12 mouse cellular contexts compared by ENCODE assay signal in genomic region chr14:60709192-60709591, GRCm38 (mm10). TPM values are rescaled to one million over a fixed set of nuclear protein-coding genes. Genes with fewer than 3 reads are reported as not detected.
DNase-seq lines count a peak whose midpoint lies in the region; ATAC-seq and TF ChIP-seq lines count a peak whose summit lies in the region.
"Had no signal": no experiment of that assay in that cellular context is flagged by ENCODE, and none has a peak within 500 bp of the region (broad histone marks: within the 10 kb centered on the region; RNA-seq: fewer than 3 reads in every experiment).

No protein-coding gene starts in this region.

- WGBS in heart, embryonic 12.5 days, result 41% methylated on average over 11 of the region's 11 CpGs
- whole genome bisulfite sequencing in embryonic facial prominence, embryonic 13.5 days, result 37% methylated on average over 11 of the region's 11 CpGs

- no peak overlapping the region for H3K27ac ChIP-seq in heart, embryonic 12.5 days (ENCODE audit: poor library complexity, severe bottlenecking)
- 0 out of 2 replicates have a peak overlapping the region, but pooled peaks have one; percentile 7 for H3K27ac ChIP-seq in embryonic facial prominence, embryonic 13.5 days
- no peak overlapping the region for H3K27ac ChIP-seq in layer of hippocampus, adult 2 months
- H3K27ac ChIP-seq: hindbrain, embryonic 15.5 days had no signal

- H3K9ac ChIP-seq in heart, embryonic 12.5 days, result 0 out of 2 replicates have a peak overlapping the region, but pooled peaks have one; percentile 13
- peak overlapping the region; percentile 21; the same call in 1 of the 2 replicates for H3K9ac ChIP-seq in embryonic facial prominence, embryonic 13.5 days
- H3K9ac ChIP-seq: hindbrain, embryonic 15.5 days had no signal

- no peaks in the 10 kb centered on the region for H3K9me3 ChIP-seq in heart, embryonic 12.5 days (replicated peaks)
- H3K9me3 ChIP-seq in embryonic facial prominence, embryonic 13.5 days, result no peaks in the 10 kb centered on the region
- H3K9me3 ChIP-seq: hindbrain, embryonic 15.5 days; megakaryocyte, embryonic 14.5 days had no signal

- no peaks in the 10 kb centered on the region for H3K27me3 ChIP-seq in heart, embryonic 12.5 days (replicated peaks)
- no peaks in the 10 kb centered on the region for H3K27me3 ChIP-seq in embryonic facial prominence, embryonic 13.5 days
- H3K27me3 ChIP-seq: hindbrain, embryonic 15.5 days had no signal

- no peaks in the 10 kb centered on the region for H3K36me3 ChIP-seq in heart, embryonic 12.5 days
- no peaks in the 10 kb centered on the region for H3K36me3 ChIP-seq in embryonic facial prominence, embryonic 13.5 days
- H3K36me3 ChIP-seq: hindbrain, embryonic 15.5 days had no signal

- H3K4me3 ChIP-seq in heart, embryonic 12.5 days, result no peak overlapping the region
- H3K4me3 ChIP-seq in embryonic facial prominence, embryonic 13.5 days, result no peak overlapping the region
- H3K4me3 ChIP-seq in layer of hippocampus, adult 2 months, result no peak overlapping the region
- H3K4me3 ChIP-seq: hindbrain, embryonic 15.5 days; megakaryocyte, embryonic 14.5 days had no signal

- TF ChIP-seq CTCF in layer of hippocampus, adult 2 months (conservative IDR thresholded peaks at IDR 0.05), result no peak

- no peak for ATAC-seq in heart, embryonic 12.5 days (ENCODE audit: insufficient number of reproducible peaks, low FRiP score)
- no peak for ATAC-seq in embryonic facial prominence, embryonic 13.5 days (ENCODE audit: insufficient number of reproducible peaks, insufficient read depth, low FRiP score, low TSS enrichment, low read depth)
- peak; percentile 54 for ATAC-seq in neutrophil, adult 5-6 weeks (ENCODE audit: extremely low read depth, insufficient number of reproducible peaks, low FRiP score, poor library complexity, severe bottlenecking)

- no peak for DNase-seq in heart, adult 11 months
- peak; percentile 80 for DNase-seq in CD4-positive, CD25-positive, alpha-beta regulatory T cell, adult 2 months (ENCODE audit: low read depth, low spot score)
- no peak for DNase-seq in layer of hippocampus, adult 2 months (ENCODE audit: low spot score in 2 of 2)
- DNase-seq in right cerebral cortex, postnatal 4 days, result no peak
- DNase-seq in left cerebral cortex, adult 18-20 months (ENCODE audit: low spot score in 2 of 2), result no peak
- DNase-seq: adrenal gland, adult 8-10 months; cerebellum, postnatal 25 days had no signal

- no peak overlapping the region for H3K4me2 ChIP-seq in heart, embryonic 12.5 days
- no peak overlapping the region for H3K4me2 ChIP-seq in embryonic facial prominence, embryonic 13.5 days
- H3K4me2 ChIP-seq: hindbrain, embryonic 15.5 days had no signal

- peaks cover 36% of the 10 kb centered on the region for H3K4me1 ChIP-seq in heart, embryonic 12.5 days (replicated peaks)
- H3K4me1 ChIP-seq in embryonic facial prominence, embryonic 13.5 days, result peaks cover 41% of the 10 kb centered on the region
- H3K4me1 ChIP-seq: hindbrain, embryonic 15.5 days had no signal

RNA-seq across cellular contexts. Expression of gene C1qtnf9, which starts 58.7 kb away (rescaled TPM):
- polyA plus RNA-seq in heart, embryonic 12.5 days (2016; fragmentation: Nextera tagmentation; extraction: Ambion mirVana), result 0.20 TPM in 1 of 2 replicates, not detected in the other
- 0.80 and 1.0 TPM in 2 replicates for polyA plus RNA-seq in embryonic facial prominence, embryonic 13.5 days (2015; fragmentation: Nextera tagmentation; extraction: Ambion mirVana)
- 1.8 and 2.3 TPM in 2 replicates for total RNA-seq in neutrophil, adult 5-6 weeks (2017)
- total RNA-seq in layer of hippocampus, adult 2 months (2021), result under 1 TPM; 0.29 to 0.44 TPM
- under 1 TPM; 0.28 to 0.37 TPM for total RNA-seq in left cerebral cortex, adult 18-20 months (2021)
